Comparison of ENCODE assay signal across 8 mouse cellular contexts in genomic region chr7:100493484-100494414, GRCm38 (mm10). TPM values are rescaled to one million over a fixed set of nuclear protein-coding genes. Genes with fewer than 3 reads are reported as not detected.
A peak's percentile ranks its signal among the peaks of the same experiment; 100 is the strongest.
DNase-seq lines count a peak whose midpoint lies in the region; ATAC-seq and TF ChIP-seq lines count a peak whose summit lies in the region.

No protein-coding gene starts in this region.

- H3K27me3 ChIP-seq in kidney, adult 2 months (replicated peaks; ENCODE audit: control insufficient read depth, insufficient read depth, low read length): no peaks in the 10 kb centered on the region
- H3K27me3 ChIP-seq in kidney, embryonic 16.5 days (ENCODE audit: insufficient read depth, low read length): no peaks in the 10 kb centered on the region

- peak; percentile 36 for DNase-seq in kidney, adult 2 months
- no peak for DNase-seq in kidney, adult 11 months
- DNase-seq in brain, adult 2 months (ENCODE audit: low read depth, low spot score): peak; percentile 52
- peak; percentile 56 for DNase-seq in heart, adult 8-10 months (ENCODE audit: low spot score)
- DNase-seq in lung, postnatal 36 days: peak; percentile 85
- peak; percentile 30 to 46 for DNase-seq in spleen, adult 18-20 months

- H3K9ac ChIP-seq in kidney, embryonic 16.5 days (replicated peaks; ENCODE audit: low read length): peak overlapping the region; percentile 67

- no peaks in the 10 kb centered on the region; the same call in 1 of the 2 replicates for H3K4me1 ChIP-seq in kidney, adult 2 months (ENCODE audit: control insufficient read depth, insufficient read depth, low read length)
- H3K4me1 ChIP-seq in kidney, embryonic 16.5 days (ENCODE audit: insufficient read depth, low read length): peaks cover 35% of the 10 kb centered on the region

- H3K4me2 ChIP-seq in kidney, embryonic 16.5 days (replicated peaks; ENCODE audit: low read depth, low read length): peak overlapping the region; percentile 93

- WGBS in kidney, adult 2 months: 20% methylated on average over 19 of the region's 19 CpGs
- WGBS in kidney, embryonic 16.5 days: 12% methylated on average over 19 of the region's 19 CpGs

- no peaks in the 10 kb centered on the region for H3K36me3 ChIP-seq in kidney, adult 2 months (ENCODE audit: control insufficient read depth, insufficient read depth, low read length)
- H3K36me3 ChIP-seq in kidney, embryonic 16.5 days (ENCODE audit: insufficient read depth, low read length): peaks cover 20% of the 10 kb centered on the region

- H3K9me3 ChIP-seq in kidney, embryonic 16.5 days (ENCODE audit: low read length): no peaks in the 10 kb centered on the region

- peak overlapping the region; percentile 59 for H3K27ac ChIP-seq in kidney, adult 2 months (ENCODE audit: insufficient read depth, low read depth, low read length)
- H3K27ac ChIP-seq in kidney, embryonic 16.5 days (ENCODE audit: low read length): peak overlapping the region; percentile 87

- TF ChIP-seq CTCF in kidney, adult 2 months (conservative IDR thresholded peaks at IDR 0.05; ENCODE audit: insufficient read depth, insufficient read length, low read depth, low read length): no peak

- peak; percentile 39 for ATAC-seq in kidney, embryonic 16.5 days (ENCODE audit: low FRiP score, low TSS enrichment)
- ATAC-seq in frontal cortex, adult (ENCODE audit: low TSS enrichment): no peak

- no peak for TF ChIP-seq POLR2A in kidney, adult 2 months (IDR thresholded peaks at IDR 0.05; ENCODE audit: low read depth, low read length)

- peak overlapping the region; percentile 57 for H3K4me3 ChIP-seq in kidney, adult 2 months (ENCODE audit: insufficient read depth, low read depth, low read length)
- peak overlapping the region; percentile 64 for H3K4me3 ChIP-seq in kidney, embryonic 16.5 days (ENCODE audit: low read length)

RNA-seq across cellular contexts. Expression of gene Ucp2, which starts 0.6 kb away (rescaled TPM):
- polyA plus RNA-seq in kidney, adult 2 months (2012; rRNA removed): 153 and 172 TPM in 2 replicates
- total RNA-seq in heart, adult 8-10 months (2022): 100 to 1,000 TPM; 165 to 276 (median 226) TPM
- polyA plus RNA-seq in kidney, embryonic 16.5 days (2015; fragmentation: Nextera tagmentation; extraction: Ambion mirVana): 221 and 250 TPM in 2 replicates

RNA-seq across cellular contexts. Expression of gene Ucp3, which starts 21.0 kb away (rescaled TPM):
- 4.0 and 5.0 TPM in 2 replicates for polyA plus RNA-seq in kidney, adult 2 months (2012; rRNA removed)
- 10 to 100 TPM; 20.7 to 55.8 (median 48.5) TPM for total RNA-seq in heart, adult 8-10 months (2022)
- polyA plus RNA-seq in kidney, embryonic 16.5 days (2015; fragmentation: Nextera tagmentation; extraction: Ambion mirVana): 0.09 and 0.14 TPM in 2 replicates

RNA-seq across cellular contexts. Expression of gene Dnajb13, which starts 21.0 kb away (rescaled TPM):
- polyA plus RNA-seq in kidney, adult 2 months (2012; rRNA removed): 0.36 and 0.58 TPM in 2 replicates
- total RNA-seq in heart, adult 8-10 months (2022): under 1 TPM in 1 of 4 experiments, not detected in 3; 0.50 TPM
- polyA plus RNA-seq in kidney, embryonic 16.5 days (2015; fragmentation: Nextera tagmentation; extraction: Ambion mirVana): 0.50 and 0.60 TPM in 2 replicates

RNA-seq across cellular contexts. Expression of gene Coa4, which starts 43.1 kb away (rescaled TPM):
- polyA plus RNA-seq in kidney, adult 2 months (2012; rRNA removed): 12.6 and 16.1 TPM in 2 replicates
- total RNA-seq in heart, adult 8-10 months (2022): 10 to 100 TPM; 14.3 to 19.9 (median 17.6) TPM
- polyA plus RNA-seq in kidney, embryonic 16.5 days (2015; fragmentation: Nextera tagmentation; extraction: Ambion mirVana): 23.4 and 26.3 TPM in 2 replicates
